24 mouse cellular contexts compared by ENCODE assay signal in the genomic region with DNA sequence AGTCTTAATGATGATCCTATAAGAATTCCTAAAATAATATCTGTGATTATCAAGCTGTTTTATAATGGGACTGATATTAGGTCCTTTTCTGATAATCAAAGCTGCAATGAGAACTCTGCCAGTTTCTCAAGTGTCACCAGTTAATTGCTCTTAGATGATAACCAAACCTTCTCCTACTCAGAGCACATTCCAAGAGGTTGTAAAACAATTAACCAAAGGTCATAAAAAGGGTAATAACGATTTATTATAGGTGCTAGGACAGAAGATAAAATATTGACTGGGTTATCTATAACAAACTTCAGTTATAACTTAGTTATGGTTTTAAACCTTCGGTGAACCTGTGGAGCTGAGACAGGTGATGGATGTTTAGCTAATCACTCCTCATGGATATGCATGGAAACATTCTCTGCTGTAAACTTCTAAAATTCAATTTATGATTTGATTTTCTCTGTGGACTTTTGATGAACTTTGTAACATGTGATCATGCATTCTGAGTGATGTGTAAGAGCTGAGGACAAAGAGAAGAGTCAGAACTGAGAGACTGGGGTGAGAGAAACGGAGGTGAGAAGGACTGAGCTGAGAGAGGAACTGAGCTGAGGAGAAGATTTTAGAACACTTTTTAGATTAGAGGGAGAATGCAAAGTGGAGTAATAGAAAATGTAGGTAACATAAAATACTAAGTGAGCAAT. TPM values are rescaled to one million over a fixed set of nuclear protein-coding genes. Genes with fewer than 3 reads are reported as not detected.
"Had no signal": no experiment of that assay in that cellular context is flagged by ENCODE, and none has a peak within 500 bp of the region (broad histone marks: within the 10 kb centered on the region; RNA-seq: fewer than 3 reads in every experiment).

No protein-coding gene starts in this region.

RNA-seq across cellular contexts. Expression of a gene that starts 13.5 kb away (rescaled TPM):
- polyA plus RNA-seq: limb, embryonic 10.5 days; midbrain, embryonic 10.5 days; midbrain, embryonic 11.5 days had no signal

RNA-seq across cellular contexts. Expression of a gene that starts 26.6 kb away (rescaled TPM):
- polyA plus RNA-seq: limb, embryonic 10.5 days; limb, embryonic 11.5 days; limb, embryonic 12.5 days; liver, adult 2 months; liver, embryonic 11.5 days; liver, embryonic 12.5 days; liver, embryonic 13.5 days; liver, embryonic 14.5 days; liver, embryonic 15.5 days; liver, embryonic 16.5 days; liver, postnatal 0 days; lung, embryonic 14.5 days; lung, embryonic 15.5 days; lung, embryonic 16.5 days; macrophage; midbrain, embryonic 10.5 days; midbrain, embryonic 11.5 days; midbrain, embryonic 12.5 days; midbrain, embryonic 13.5 days; midbrain, embryonic 14.5 days; midbrain, embryonic 15.5 days; midbrain, postnatal 0 days; neural tube, embryonic 11.5 days; neural tube, embryonic 12.5 days had no signal

RNA-seq across cellular contexts. Expression of a gene that starts 43.1 kb away (rescaled TPM):
- polyA plus RNA-seq: limb, embryonic 10.5 days had no signal
